Mouse (Mus musculus): ENCODE measurements around the gene Gsk3a. TPM values are rescaled to one million over a fixed set of nuclear protein-coding genes. Genes with fewer than 3 reads are reported as not detected.

Gene Gsk3a
- polyA plus RNA-seq, 1 experiment from 2014 or later = 10.7 TPM

GRCm38 (mm10) chr7:25181331-25181790, 56.3 kb downstream of the Gsk3a start:
- no peak for ATAC-seq (ENCODE audit: borderline replicate concordance, extremely low read depth, low FRiP score, low TSS enrichment)
- 2% methylated on average over 4 of the region's 15 CpGs for WGBS
- H3K9me3 ChIP-seq = no peaks in the 10 kb centered on the region
- H3K36me3 ChIP-seq = no peaks in the 10 kb centered on the region
- H3K9ac ChIP-seq = no peak overlapping the region
- H3K27ac ChIP-seq = no peak overlapping the region
- no peak overlapping the region for H3K4me2 ChIP-seq
- peaks cover 19% of the 10 kb centered on the region for H3K4me1 ChIP-seq
- H3K27me3 ChIP-seq = peaks cover 84% of the 10 kb centered on the region
- 0 out of 2 replicates have a peak overlapping the region, but pooled peaks have one; percentile 3 for H3K4me3 ChIP-seq

GRCm38 (mm10) chr7:25180512-25180911, 57.1 kb downstream of the Gsk3a start:
- Histone ChIP-seq H3K9ac (no peak overlapping the region), H3K4me2 (no peak overlapping the region), H3K27ac (no peak overlapping the region), H3K9me3 (no peaks in the 10 kb centered on the region), H3K4me3 (no peak overlapping the region), H3K4me1 (peaks cover 19% of the 10 kb centered on the region), H3K36me3 (no peaks in the 10 kb centered on the region), H3K27me3 (peaks cover 92% of the 10 kb centered on the region)
- ATAC-seq (ENCODE audit: borderline replicate concordance, extremely low read depth, low FRiP score, low TSS enrichment) = no peak
- WGBS = 7% methylated on average over 6 of the region's 6 CpGs

- ATAC-seq (ENCODE audit: borderline replicate concordance, extremely low read depth, low FRiP score, low TSS enrichment) = peak; percentile 82
- H3K9me3 ChIP-seq = no peaks in the 10 kb centered on the region
- H3K27ac ChIP-seq = no peak within 1 kb of the TSS
- H3K27me3 ChIP-seq = peaks cover 97% of the 10 kb centered on the region
- peak within 1 kb of the TSS; percentile 24; the same call in 1 of the 2 replicates for H3K9ac ChIP-seq
- no peaks in the 10 kb centered on the region for H3K36me3 ChIP-seq
- H3K4me2 ChIP-seq = peak within 1 kb of the TSS; percentile 76
- H3K4me1 ChIP-seq = peaks cover 19% of the 10 kb centered on the region
- under 1% methylated on average over 29 of the region's 56 CpGs for WGBS
- peak within 1 kb of the TSS; percentile 45 for H3K4me3 ChIP-seq
Observed at GRCm38 (mm10) chr7:25179606-25180161, 58.0 kb downstream of the Gsk3a start, which contains the start of gene Pou2f2. TSS of gene Pou2f2 (minus strand) at chr7:25179726.

- peak; percentile 66 for ATAC-seq (ENCODE audit: borderline replicate concordance, extremely low read depth, low FRiP score, low TSS enrichment)
- Histone ChIP-seq H3K9ac (peak overlapping the region; percentile 24; the same call in 1 of the 2 replicates), H3K4me2 (peak overlapping the region; percentile 76), H3K4me3 (peak overlapping the region; percentile 45), H3K27me3 (peaks cover 94% of the 10 kb centered on the region), H3K36me3 (no peaks in the 10 kb centered on the region), H3K9me3 (no peaks in the 10 kb centered on the region), H3K27ac (no peak overlapping the region), H3K4me1 (peaks cover 19% of the 10 kb centered on the region)
- under 1% methylated on average over 56 of the region's 56 CpGs for WGBS
Observed at GRCm38 (mm10) chr7:25178787-25179605, 58.7 kb downstream of the Gsk3a start.

GRCm38 (mm10) chr7:25178317-25178716, 59.3 kb downstream of the Gsk3a start:
- peak overlapping the region; percentile 45 for H3K4me3 ChIP-seq
- 4% methylated on average over 17 of the region's 17 CpGs for WGBS
- no peaks in the 10 kb centered on the region for H3K9me3 ChIP-seq
- no peak overlapping the region for H3K27ac ChIP-seq
- peaks cover 19% of the 10 kb centered on the region for H3K4me1 ChIP-seq
- no peak for ATAC-seq (ENCODE audit: borderline replicate concordance, extremely low read depth, low FRiP score, low TSS enrichment)
- H3K9ac ChIP-seq = no peak overlapping the region
- H3K27me3 ChIP-seq = peaks cover 87% of the 10 kb centered on the region
- no peaks in the 10 kb centered on the region for H3K36me3 ChIP-seq
- peak overlapping the region; percentile 76 for H3K4me2 ChIP-seq

Small RNA genes lying within 50 kb of the gene (microRNA-seq; reads per million reads assigned to microRNA genes)
- gene Mir7048 = not detected

Other genes with a start within 250 kb of the Gsk3a start
- 0.84 and 1.3 TPM in 2 replicates for gene Atp1a3, start 231.9 kb downstream of the Gsk3a start, polyA plus RNA-seq (2015; fragmentation: Nextera tagmentation; extraction: Ambion mirVana)
- gene Grik5, start 165.5 kb downstream of the Gsk3a start, polyA plus RNA-seq (2015; fragmentation: Nextera tagmentation; extraction: Ambion mirVana) = 3.8 and 4.2 TPM in 2 replicates
- 29.8 and 30.4 TPM in 2 replicates for gene Zfp574, start 165.3 kb downstream of the Gsk3a start, polyA plus RNA-seq (2015; fragmentation: Nextera tagmentation; extraction: Ambion mirVana)
- 0.31 and 0.55 TPM in 2 replicates for gene Pou2f2, start 58.1 kb downstream of the Gsk3a start, polyA plus RNA-seq (2015; fragmentation: Nextera tagmentation; extraction: Ambion mirVana)
- 9.6 and 11.2 TPM in 2 replicates for gene Dedd2, start 17.2 kb downstream of the Gsk3a start, polyA plus RNA-seq (2015; fragmentation: Nextera tagmentation; extraction: Ambion mirVana)
- 3.0 and 3.6 TPM in 2 replicates for gene Zfp526, start 16.4 kb downstream of the Gsk3a start, polyA plus RNA-seq (2015; fragmentation: Nextera tagmentation; extraction: Ambion mirVana)
- gene Erf, start 12.9 kb upstream of the Gsk3a start, polyA plus RNA-seq (2015; fragmentation: Nextera tagmentation; extraction: Ambion mirVana) = 18.8 and 20.3 TPM in 2 replicates
- 29.5 and 30.3 TPM in 2 replicates for gene Cic, start 29.9 kb upstream of the Gsk3a start, polyA plus RNA-seq (2015; fragmentation: Nextera tagmentation; extraction: Ambion mirVana)
- gene Pafah1b3, start 60.1 kb upstream of the Gsk3a start, polyA plus RNA-seq (2015; fragmentation: Nextera tagmentation; extraction: Ambion mirVana) = 174 and 183 TPM in 2 replicates
- gene Prr19, start 63.6 kb upstream of the Gsk3a start, polyA plus RNA-seq (2015; fragmentation: Nextera tagmentation; extraction: Ambion mirVana) = 0.27 and 0.38 TPM in 2 replicates
- gene Tmem145, start 68.3 kb upstream of the Gsk3a start, polyA plus RNA-seq (2015; fragmentation: Nextera tagmentation; extraction: Ambion mirVana) = 0.22 and 0.25 TPM in 2 replicates
- 12.7 and 13.5 TPM in 2 replicates for gene Megf8, start 79.3 kb upstream of the Gsk3a start, polyA plus RNA-seq (2015; fragmentation: Nextera tagmentation; extraction: Ambion mirVana)
- 0.52 and 0.57 TPM in 2 replicates for gene Cnfn, start 131.9 kb upstream of the Gsk3a start, polyA plus RNA-seq (2015; fragmentation: Nextera tagmentation; extraction: Ambion mirVana)
- gene Lipe, start 160.9 kb upstream of the Gsk3a start, polyA plus RNA-seq (2015; fragmentation: Nextera tagmentation; extraction: Ambion mirVana) = 9.3 and 9.4 TPM in 2 replicates
- gene Cxcl17, start 175.0 kb upstream of the Gsk3a start, polyA plus RNA-seq (2015; fragmentation: Nextera tagmentation; extraction: Ambion mirVana) = 0.21 and 0.34 TPM in 2 replicates
- 5.3 and 5.8 TPM in 2 replicates for gene Ceacam1, start 239.8 kb upstream of the Gsk3a start, polyA plus RNA-seq (2015; fragmentation: Nextera tagmentation; extraction: Ambion mirVana)

Data from lung, embryonic 15.5 days (tissue).